ENCODE assay signal across 12 mouse cellular contexts in the genomic region with DNA sequence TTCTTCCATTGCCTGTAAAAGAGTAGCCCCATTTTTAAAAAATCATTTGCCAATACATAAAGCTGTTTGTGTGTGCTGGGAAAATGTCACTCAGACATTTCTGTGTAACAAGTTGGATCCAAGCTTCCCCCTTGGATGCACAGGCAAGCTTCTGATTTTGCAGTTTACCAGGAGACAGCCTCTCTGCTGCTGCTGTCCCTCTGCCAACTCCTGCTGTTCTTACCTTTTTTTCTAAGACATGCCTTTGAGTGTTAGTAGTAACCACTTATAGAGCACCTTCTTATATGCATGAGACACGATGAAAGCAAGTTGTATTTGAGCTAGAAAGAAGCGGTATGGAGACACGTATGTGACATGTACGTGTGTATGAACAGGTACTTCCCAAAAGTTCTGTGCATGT.
"Had no signal": no experiment of that assay in that cellular context is flagged by ENCODE, and none has a peak within 500 bp of the region (broad histone marks: within the 10 kb centered on the region; RNA-seq: fewer than 3 reads in every experiment).

No protein-coding gene starts in this region.

- DNase-seq: kidney, postnatal 10 days; kidney, postnatal 4 days; left cerebral cortex, postnatal 4 days; liver, postnatal 0 days; lung, embryonic 14.5 days; right cerebral cortex, adult 18-20 months; right cerebral cortex, postnatal 14 days; right cerebral cortex, postnatal 4 days; thymus, adult 2 months; thymus, postnatal 14 days; thymus, postnatal 4 days had no signal

- ATAC-seq: liver, postnatal 0 days; lung, postnatal 0 days had no signal
